Mouse (Mus musculus) 3T3-L1 (cell line): ENCODE data around the gene Leng1.
"Not testable (repeated sequence)": the region's sequence is repeated elsewhere in the genome, so short reads cannot be mapped to it uniquely, and the experiment has no call there.

Experiments
- DNase-seq: peaks from one replicate; pipeline ENCODE4 v3.0.0-alpha.2; 2015; ENCODE audit warnings: low read depth, low spot score

Gene Leng1

DNA sequence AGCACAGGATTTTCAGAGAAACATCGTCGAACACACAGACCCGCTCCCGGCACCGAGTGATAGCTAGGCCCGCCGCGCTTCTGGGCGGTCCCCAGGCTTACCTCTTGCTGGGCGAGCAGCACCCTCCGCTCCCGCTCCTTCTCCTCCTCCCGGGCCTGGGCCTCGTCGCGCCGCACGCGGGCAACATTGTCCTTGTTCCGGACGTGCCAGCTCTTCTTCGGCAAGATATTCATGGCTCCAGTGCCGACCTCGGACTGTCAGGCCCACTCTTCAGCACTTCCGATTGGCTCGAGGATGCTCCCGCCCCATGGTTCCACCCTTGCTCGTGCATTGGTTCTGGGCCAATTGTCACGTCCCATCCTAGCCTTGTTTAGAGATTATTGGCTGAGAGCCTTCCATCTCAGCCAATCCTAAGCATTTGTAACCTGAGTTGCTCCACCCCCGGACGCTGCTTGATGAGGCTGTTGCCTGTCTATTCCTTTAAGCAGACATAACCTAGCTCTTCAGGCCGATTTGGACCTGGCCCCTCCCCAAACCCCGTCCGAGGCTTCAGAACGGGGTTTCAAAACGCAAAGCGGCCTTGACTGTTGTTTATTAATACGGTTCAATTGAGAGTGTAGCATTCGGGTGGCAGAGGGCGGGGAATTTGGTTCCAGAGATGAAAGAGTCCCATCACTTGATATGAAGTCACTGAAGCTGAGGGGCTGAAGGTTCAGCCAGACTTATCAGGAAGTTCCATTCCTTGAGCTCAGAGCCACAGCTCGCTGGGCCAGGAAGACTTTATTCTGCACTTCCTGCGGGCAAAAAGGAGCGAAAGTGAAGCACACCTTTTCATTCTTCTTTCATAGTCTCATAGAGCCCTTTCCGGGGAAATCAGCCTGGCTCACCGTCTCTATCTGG is at the start of gene Leng1:
Gene Leng1, minus strand, starts transcription at position 626 of the 900 bp plus-strand sequence.
- peak; percentile 99 for DNase-seq

DNA sequence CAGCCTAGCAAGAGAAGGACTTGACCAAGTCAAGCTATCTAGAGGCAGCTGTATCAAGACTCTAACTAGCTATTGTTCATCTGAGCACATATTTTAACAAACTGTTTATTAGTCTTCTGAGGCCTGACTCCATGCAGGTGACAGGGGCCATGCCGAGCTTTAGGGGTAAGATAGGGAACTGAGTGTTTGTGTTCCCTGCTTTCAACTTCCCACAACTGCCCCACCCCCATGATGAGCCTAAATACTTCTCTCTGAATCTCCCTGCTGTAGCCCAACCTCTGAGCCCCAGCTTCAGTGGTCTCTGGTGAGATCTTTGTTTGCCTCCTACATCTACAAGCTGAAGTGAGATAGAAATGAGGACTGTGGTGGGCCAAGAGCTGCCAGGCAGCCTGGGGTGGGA is 49.6 kb upstream of the Leng1 start:
- no peak for DNase-seq

DNA sequence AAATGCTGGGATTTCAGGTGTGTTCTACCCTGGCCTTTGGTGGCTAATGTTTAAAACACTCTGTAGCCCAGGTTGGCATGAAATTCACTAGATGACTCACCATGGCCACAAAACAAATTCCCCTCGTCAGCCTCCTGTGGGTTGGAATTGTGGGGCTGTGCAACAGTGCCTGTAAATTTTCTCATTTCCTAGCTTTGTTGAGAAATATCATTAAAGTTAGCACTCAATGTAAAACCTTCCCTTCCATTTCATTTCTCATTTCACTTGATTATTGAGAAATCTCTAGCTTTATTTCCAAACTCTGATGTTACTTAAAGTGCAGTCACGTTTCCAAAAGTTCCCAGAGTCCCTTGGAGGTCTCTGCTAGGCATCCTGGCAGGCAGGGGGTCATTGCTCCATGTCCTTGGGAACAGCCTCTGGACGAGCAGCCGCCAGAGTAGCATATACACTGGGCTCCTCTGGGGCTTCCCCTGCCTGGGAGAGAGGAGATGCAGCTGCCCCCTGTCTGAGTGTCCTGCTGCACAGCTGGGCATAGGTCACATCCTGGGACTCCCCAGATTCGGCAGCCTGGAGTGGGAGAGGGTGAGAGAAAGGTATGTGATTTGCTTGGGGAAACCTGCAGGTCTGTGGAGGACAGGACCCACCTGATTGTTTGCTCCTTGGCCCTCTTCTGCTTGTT is 46.8 kb upstream of the Leng1 start:
- no peak for DNase-seq

DNA sequence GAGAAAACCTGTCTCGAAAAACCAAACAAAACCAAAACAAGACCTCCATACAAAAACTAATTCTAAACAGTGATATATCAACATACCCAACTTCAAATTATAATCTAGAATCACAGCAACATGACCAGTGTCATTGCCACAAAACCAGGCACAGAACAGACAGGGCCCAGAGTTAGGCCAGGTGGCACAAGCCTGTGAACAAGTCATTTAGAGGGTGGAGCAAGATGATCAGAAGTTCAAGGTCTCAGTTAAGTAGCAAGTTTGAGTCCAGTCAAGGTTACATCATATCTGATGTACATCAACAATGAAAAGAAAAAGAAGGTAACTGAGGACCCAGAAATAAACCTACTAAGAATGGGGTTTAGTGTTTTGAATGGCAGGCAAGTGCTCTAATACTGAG is 43.4 kb upstream of the Leng1 start:
- DNase-seq = no peak

DNA sequence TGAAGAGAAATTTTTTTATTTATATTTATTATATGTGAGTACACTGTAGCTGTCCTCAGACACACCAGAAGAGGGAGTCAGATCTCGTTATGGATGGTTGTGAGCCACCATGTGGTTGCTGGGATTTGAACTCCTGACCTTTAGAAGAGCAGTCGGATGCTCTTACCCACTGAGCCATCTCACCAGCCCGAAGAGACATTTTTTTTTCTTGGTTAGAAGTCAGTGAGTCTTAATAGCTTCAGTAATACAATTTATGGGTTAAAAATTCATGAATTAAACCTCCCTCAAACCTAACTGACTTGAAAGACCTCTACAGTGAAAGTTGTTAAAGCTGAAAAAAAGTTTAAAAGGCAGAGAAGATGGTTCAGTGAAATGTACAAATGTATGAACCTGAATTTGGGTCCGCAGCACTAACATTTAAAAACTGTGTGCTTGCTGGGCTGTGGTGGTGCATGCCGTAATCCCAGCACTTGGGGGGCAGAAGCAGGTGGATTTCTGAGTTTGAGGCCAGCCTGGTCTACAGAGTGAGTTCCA is 42.9 kb upstream of the Leng1 start:
- DNase-seq = peak; percentile 10

DNA sequence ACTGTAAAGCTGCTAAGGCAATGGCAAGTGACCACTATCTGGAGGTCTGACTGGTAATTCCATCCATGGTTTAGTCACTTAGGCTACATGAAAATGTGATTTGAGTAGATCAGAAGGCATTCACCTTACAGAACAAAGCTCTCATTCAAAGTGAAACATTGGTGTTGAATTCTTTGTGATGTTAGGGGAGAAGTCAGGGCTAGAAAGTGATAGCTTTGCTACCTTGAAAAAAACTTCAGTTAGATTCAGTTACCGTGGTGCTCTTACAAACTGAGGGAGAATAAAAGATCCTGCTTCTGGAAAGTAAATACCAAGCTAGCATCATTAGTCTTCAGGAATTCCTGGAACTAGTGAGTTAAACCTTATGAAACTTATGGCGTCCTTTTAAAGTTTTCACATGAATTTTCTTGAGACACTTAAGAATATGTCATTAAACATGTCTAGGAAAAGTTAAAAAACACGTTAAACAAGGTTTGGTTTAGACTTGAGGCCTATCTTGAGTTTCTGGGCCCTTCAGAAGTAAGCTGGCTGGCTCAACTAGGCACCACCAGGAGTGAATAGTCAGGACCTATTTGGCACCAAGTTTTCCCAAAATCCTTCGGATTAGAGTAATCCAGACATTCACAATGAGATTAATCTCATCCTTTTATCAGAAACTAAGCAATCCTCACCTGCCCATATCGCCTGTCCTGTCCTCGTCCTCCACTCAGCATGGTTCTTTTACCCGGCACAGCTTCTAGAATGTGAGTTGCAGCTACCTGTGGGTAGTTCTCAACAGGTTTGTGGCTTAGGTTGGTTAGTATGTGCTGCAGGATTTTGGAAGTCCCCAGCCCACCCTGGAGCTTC is 42.2 kb upstream of the Leng1 start:
- peak; percentile 16 for DNase-seq

DNA sequence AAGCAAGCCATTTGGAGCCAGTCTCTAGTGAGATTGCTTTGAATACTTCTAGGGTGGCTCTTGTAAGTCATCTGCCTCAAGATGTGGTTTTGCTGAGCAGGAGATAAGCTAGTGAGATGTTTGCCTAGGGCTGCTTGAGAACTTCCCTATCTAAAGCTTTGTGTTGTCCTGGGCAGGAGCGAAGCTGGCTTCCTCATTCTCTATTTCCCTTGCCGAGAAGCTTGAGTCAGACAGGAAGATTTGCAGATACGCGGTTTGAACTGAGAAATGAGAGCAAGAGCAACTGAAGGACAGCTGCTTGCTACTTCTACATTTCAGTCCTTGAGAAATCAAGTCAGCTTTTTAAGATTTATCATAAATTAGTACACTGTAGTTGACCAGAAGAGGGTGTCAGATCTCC is 41.4 kb upstream of the Leng1 start:
- DNase-seq = peak; percentile 15

DNA sequence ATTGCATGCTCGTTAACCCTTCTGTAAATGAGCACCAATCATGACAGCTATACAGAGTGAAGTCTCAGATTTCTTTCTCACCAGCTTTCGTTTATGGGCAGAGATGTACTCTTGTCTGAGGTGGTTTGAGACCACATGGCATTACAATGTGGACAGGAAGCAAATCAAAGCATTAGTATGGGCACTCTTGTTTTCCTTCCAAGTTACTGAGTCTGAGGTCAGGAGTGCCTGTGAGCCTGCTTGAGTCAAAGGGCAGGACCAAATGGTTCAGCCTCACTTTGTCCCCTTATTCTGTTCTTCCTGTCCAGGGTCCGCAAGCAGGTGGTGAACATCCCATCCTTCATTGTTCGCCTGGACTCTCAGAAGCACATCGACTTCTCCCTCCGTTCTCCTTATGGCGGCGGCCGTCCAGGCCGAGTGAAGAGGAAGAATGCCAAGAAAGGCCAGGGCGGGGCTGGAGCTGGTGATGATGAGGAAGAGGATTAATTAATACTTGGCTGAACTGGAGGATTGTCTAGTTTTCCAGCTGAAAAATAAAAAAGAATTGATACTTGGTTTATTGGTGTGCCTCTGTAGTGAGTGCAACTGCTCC is 40.8 kb upstream of the Leng1 start:
- DNase-seq = peak; percentile 23

DNA sequence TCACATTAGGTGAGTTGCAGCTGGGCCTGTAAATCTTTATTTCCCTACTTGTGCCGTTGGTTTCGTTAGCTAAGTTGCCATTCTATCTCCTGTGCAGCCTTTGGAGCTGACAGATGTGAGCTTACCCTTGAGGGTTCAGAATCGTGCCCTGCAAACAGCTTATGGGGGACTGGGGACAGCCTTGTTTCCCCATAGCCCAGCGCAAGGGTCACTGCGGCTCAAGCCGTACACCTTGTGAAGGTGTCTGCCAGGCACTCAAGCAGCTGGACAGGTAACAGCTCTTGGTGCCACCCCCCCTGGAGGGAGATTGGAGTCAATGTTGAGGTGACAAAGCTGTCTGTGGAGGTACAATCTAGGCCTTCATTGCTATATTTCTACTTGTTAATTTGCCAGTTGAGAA is 40.3 kb upstream of the Leng1 start:
- DNase-seq = no peak

DNA sequence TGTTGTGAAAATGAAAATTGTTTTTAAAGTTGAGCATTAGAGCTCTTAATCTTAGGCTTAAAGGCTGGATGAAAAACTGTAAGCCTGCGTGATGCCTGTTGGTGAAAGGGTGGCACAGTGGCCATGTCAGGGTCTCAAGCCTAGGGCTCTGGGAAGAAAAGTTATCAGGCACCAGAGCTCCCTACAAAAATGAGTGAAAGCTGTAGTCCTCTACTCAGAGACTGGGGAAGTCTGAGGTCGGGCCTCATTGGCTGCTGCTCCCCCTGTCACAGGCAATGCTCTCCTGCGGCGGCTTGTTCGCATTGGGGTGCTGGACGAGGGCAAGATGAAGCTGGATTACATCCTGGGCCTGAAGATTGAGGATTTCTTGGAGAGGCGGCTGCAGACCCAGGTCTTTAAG is 39.8 kb upstream of the Leng1 start:
- not testable (repeated sequence) for DNase-seq

DNA sequence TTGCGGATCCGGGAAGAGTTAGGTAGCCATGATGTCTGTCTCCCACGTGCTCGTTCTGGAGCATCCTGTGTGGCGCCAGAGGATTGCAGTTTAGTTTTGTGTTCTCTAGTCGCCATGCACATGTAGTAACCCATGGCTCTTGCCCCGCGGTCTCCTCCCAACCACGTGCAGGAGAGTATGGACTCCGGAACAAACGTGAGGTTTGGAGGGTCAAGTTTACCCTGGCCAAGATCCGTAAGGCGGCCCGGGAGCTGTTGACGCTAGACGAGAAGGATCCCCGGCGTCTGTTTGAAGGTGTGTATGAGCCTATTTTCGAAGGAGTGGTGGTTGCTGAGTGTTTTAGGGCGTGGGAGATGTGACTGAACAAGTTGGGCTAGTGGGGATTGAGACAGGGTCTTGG is 38.8 kb upstream of the Leng1 start:
- DNase-seq = no peak

DNA sequence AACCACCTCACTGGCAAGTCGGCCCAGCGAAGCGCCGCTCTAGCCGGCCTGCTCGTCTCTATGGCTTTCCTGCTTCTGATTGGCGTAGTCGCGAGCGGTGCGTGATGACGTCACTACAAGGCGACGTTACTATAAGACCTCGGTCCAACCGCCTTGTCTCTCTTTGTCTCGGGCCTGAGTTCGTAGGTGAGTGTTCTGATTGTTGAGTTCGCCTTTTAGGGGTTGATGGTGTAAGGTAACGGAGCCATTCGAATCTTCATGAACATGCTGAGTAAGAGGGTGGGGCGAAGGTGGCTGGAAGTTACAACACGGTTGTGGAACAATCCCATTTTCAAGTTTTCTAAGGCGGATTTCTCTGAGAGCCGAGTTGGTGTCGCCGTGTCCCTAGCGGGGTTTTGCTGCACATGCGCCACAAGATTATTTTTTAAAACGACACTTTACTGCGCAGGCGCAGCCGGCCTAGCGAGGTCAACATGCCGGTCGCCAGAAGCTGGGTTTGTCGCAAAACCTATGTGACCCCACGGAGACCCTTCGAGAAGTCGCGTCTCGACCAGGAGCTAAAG is 38.3 kb upstream of the Leng1 start, which contains the start of gene Rps9:
Gene Rps9, plus strand, starts transcription at position 115 of the 563 bp plus-strand sequence.
- peak; percentile 96 for DNase-seq

DNA sequence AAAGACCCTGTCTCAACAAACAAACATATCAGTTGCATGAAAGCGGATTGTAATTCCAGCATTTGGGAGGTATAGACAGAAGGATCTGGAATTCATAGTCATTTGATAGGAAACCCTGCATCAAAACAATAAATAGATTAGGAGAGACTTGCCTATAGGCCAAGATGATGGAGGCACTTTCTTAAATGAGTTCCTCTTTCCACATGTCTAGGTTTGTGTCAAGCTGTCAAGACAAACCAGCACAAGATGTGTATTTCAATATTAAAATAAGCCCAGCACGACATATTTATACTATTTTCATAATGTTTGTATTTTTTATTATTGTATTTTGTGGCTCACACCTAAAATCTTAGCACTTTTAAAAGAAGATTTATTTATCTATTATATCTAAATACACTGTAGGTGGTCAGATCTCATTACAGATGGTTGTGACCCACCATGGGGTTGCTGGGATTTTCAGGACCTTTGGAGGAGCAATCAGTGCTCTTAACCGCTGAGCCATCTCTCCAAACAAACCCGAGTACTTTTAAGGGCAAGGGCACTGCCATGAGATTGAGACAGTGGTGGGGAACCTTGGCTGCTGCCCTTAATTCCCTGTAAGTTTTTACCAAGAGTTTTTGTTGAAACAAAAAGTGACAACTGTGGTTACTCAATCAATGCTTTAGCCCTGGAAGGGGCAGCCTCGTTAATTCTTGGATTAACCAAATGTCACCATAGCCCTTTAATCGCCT is 37.7 kb upstream of the Leng1 start:
- DNase-seq = no peak

DNA sequence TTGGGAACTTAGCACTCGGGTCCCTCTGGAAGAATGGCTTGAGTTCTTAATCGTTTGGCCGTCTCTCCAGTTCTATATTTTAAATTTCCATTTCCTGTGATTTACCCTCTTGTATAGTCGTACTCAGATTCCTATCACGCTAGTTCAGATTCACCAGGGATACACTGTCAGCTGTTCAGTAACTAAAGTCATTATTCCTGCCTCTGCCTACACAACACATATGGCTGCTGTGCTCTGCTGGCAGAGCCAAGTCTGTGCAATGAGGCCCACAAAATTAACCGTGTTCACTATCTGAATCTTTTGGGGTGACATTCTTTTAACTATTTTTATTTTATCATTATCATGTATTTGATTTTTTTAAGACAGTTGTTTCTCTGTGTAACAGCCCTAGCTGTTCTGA is 32.8 kb upstream of the Leng1 start:
- DNase-seq = no peak

DNA sequence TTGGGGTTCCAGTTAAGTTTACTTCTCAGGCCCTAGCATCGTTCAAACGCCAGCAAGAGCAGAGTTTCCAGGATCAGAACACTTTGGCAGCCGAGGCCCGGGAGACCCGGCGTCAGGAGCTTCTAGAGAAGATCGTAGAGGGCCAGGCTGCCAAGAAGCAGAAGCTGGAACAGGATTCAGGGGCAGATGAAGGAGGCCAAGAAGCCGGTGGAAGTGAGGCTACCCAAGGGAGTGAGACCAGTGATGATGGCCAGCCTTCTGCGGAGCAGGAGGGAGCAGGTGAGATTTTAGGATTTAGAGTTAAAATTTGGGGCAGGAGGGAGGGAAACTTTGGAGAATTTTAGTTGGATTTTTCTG is 29.3 kb upstream of the Leng1 start:
- peak; percentile 30 for DNase-seq

DNA sequence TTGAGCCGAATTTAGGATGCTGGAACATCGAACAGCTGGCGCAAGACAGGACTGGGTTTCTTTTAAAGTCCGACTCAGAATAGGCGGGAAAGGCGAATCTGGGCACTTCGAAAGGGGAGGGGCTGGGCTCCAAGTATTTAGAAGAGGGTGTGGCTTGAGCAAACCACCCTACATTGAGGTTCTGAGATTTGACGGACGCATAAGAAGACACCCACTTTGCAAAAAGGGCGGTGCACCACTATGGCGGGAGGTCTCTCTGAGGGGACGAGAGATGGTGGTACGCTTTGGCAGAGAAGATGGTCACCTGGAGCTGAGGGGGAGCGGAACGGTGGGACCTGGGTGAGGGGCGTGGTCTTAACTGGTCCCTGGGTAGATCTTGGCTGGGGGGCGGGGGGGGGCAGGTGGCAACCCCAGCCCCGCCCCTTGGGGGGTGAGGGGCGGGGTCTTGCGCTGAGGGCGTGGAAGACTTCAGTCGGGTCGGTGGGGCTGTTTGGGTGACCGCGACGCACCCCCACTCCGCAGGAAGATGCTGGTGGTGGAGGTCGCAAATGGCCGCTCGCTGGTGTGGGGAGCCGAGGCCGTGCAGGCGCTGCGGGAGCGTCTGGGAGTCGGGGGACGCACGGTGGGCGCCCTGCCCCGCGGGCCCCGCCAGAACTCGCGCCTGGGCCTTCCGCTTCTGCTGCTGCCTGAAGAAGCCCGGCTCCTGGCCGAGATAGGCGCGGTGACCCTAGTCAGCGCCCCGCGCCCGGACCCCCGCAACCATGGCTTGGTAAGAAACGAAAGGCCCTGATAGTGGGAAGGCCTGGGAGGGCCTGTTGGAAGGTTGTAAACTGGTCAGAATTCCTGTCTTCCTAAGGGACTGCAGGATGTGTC is 28.7 kb upstream of the Leng1 start:
- DNase-seq = peak; percentile 94

DNA sequence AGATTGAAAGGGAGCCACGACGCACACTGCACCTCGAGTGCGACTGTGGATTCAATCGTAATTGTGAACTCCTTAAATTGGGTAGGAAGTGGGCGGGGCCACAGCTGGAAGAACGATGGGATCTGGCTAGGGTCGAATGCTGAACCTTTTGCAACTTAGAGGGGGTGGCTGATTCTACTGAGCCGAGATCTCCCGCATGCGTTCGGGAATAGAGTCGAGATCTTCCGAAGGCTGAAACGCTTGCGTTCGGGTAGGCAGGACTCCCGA is 28.1 kb upstream of the Leng1 start:
- no peak for DNase-seq

DNA sequence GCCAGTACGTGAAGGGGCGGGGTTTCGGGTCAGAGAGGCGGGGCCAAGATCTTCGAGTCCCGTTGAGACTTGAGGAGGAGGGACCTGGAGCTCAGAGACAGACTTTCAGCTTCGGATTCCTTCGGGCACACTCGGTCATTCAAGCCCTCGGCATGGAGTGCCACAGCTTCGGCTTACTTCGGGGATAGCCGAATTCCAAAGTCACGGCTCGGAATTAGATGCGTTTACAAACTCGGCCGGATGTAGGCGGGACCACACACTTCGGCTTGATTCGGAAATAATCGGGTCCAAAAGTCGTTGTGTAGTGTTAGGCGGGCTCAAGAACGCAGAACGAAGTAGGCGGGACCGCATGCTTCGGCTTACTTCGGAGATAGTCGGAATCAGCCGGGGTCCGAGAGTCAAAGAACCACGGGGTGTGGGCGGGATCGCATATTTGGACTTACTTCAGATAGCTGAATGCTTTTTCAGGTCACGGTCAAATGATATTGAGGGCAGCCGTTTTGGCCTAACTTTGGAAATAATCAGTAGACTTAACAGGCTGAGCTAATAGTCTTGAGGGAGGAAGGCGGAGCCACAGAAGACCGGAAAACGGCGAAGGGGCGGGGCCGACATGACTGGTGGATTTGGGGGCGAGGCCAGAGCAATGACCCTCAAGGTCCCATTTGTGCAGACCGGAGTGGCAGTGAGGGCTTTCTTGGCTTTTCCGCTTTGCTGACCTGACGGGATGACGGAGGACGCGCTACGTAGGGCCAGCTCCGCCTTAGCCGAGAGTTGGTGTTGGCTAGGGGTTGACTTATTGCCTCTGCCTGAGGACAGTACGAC is 27.6 kb upstream of the Leng1 start, which contains the start of gene Mboat7:
Gene Mboat7, minus strand, starts transcription at position 537 of the 822 bp plus-strand sequence.
- peak; percentile 96 for DNase-seq
